Comparison of ENCODE assay signal across 20 mouse cellular contexts in genomic region chr11:11559099-11559686, GRCm38 (mm10).
DNase-seq lines count a peak whose midpoint lies in the region; ATAC-seq and TF ChIP-seq lines count a peak whose summit lies in the region.
"Had no signal": no experiment of that assay in that cellular context is flagged by ENCODE, and none has a peak within 500 bp of the region (broad histone marks: within the 10 kb centered on the region; RNA-seq: fewer than 3 reads in every experiment).

No protein-coding gene starts in this region.

- no peak for TF ChIP-seq POLR2A in thymus, adult 2 months (IDR thresholded peaks at IDR 0.05; ENCODE audit: control insufficient read depth, extremely low read depth, insufficient read depth, low read length, poor library complexity)

- H3K27ac ChIP-seq in thymus, adult 2 months (ENCODE audit: control insufficient read depth, insufficient read depth, low read length), result peak overlapping the region; percentile 78
- H3K27ac ChIP-seq: embryonic facial prominence, embryonic 12.5 days; forebrain, embryonic 15.5 days; heart, embryonic 15.5 days had no signal

- H3K4me3 ChIP-seq in thymus, adult 2 months (ENCODE audit: control insufficient read depth, insufficient read depth, low read length), result no peak overlapping the region
- H3K4me3 ChIP-seq: embryonic facial prominence, embryonic 12.5 days; forebrain, embryonic 15.5 days; heart, embryonic 15.5 days had no signal

- 89% methylated on average over 7 of the region's 7 CpGs for WGBS in thymus, adult 2 months

- no peaks in the 10 kb centered on the region for H3K27me3 ChIP-seq in thymus, adult 2 months (ENCODE audit: control insufficient read depth, insufficient read depth, low read length)
- H3K27me3 ChIP-seq: embryonic facial prominence, embryonic 12.5 days; forebrain, embryonic 15.5 days; heart, embryonic 15.5 days had no signal

- no peaks in the 10 kb centered on the region for H3K36me3 ChIP-seq in thymus, adult 2 months (ENCODE audit: control insufficient read depth, insufficient read depth, low read length)
- H3K36me3 ChIP-seq: embryonic facial prominence, embryonic 12.5 days; forebrain, embryonic 15.5 days; heart, embryonic 15.5 days had no signal

- intact Hi-C loops in heart, postnatal 14 days (cut with DNase I), result loop anchor here (5.0 kb wide), 1 partner anchor 418 kb away; no protein-coding TSS in a partner anchor

- H3K4me1 ChIP-seq in thymus, adult 2 months (replicated peaks; ENCODE audit: control insufficient read depth, insufficient read depth, low read length), result peaks cover 60% of the 10 kb centered on the region
- H3K4me1 ChIP-seq: embryonic facial prominence, embryonic 12.5 days; forebrain, embryonic 15.5 days; heart, embryonic 15.5 days had no signal

- peak; percentile 1; the same call in 1 of the 2 replicates for ATAC-seq in granulocyte monocyte progenitor cell, adult 5-6 weeks (replicated peaks; ENCODE audit: poor library complexity, severe bottlenecking)
- ATAC-seq: forebrain, embryonic 15.5 days; hindbrain, embryonic 16.5 days; inflammation-experienced regulatory T-cells, adult 6 months; intestine, postnatal 0 days had no signal

- DNase-seq in heart, adult 11 months, result peak; percentile 45
- no peak for DNase-seq in heart, postnatal 14 days
- no peak for DNase-seq in thymus, adult 2 months
- DNase-seq in thymus, postnatal 10 days (ENCODE audit: low spot score in 2 of 2), result no peak
- no peak for DNase-seq in layer of hippocampus, adult 11-12 months (ENCODE audit: low spot score)
- DNase-seq in layer of hippocampus, adult 9-10 months (ENCODE audit: low spot score), result no peak
- DNase-seq in adrenal gland, adult 2 months, result no peak
- DNase-seq: adrenal gland, postnatal 14 days; cerebellum, adult 11 months; cerebellum, adult 8-10 months; cerebellum, postnatal 25 days; gastrocnemius, postnatal 25 days; heart, postnatal 36 days had no signal

- TF ChIP-seq CTCF in thymus, adult 2 months (IDR thresholded peaks at IDR 0.05; ENCODE audit: borderline replicate concordance, control insufficient read depth, extremely low read depth, insufficient read depth, low read length, poor library complexity), result no peak
